In genomic region chr10:80914253-80914656, GRCm38 (mm10) we compare ENCODE assay signal across 10 mouse cellular contexts. TPM values are rescaled to one million over a fixed set of nuclear protein-coding genes. Genes with fewer than 3 reads are reported as not detected.
A peak's percentile ranks its signal among the peaks of the same experiment; 100 is the strongest.
DNase-seq lines count a peak whose midpoint lies in the region; ATAC-seq lines count a peak whose summit lies in the region.
"Had no signal": no experiment of that assay in that cellular context is flagged by ENCODE, and none has a peak within 500 bp of the region (broad histone marks: within the 10 kb centered on the region; RNA-seq: fewer than 3 reads in every experiment).

No protein-coding gene starts in this region.

- no peaks in the 10 kb centered on the region for H3K27me3 ChIP-seq in limb, embryonic 12.5 days
- H3K27me3 ChIP-seq in limb, embryonic 10.5 days (ENCODE audit: low read depth, poor library complexity, severe bottlenecking) = peaks cover 3% of the 10 kb centered on the region; the same call in 1 of the 2 replicates
- H3K27me3 ChIP-seq in intestine, embryonic 16.5 days (replicated peaks; ENCODE audit: control insufficient read depth, insufficient read depth, low read length) = no peaks in the 10 kb centered on the region
- peaks cover 3% of the 10 kb centered on the region; the same call in 1 of the 2 replicates for H3K27me3 ChIP-seq in hindbrain, embryonic 12.5 days

- no peak overlapping the region for H3K4me3 ChIP-seq in limb, embryonic 12.5 days (replicated peaks)
- H3K4me3 ChIP-seq in limb, embryonic 10.5 days = no peak overlapping the region
- no peak overlapping the region for H3K4me3 ChIP-seq in intestine, embryonic 16.5 days (ENCODE audit: low read length)
- no peak overlapping the region for H3K4me3 ChIP-seq in hindbrain, embryonic 12.5 days

- H3K4me1 ChIP-seq in limb, embryonic 12.5 days (replicated peaks) = peaks cover 25% of the 10 kb centered on the region
- H3K4me1 ChIP-seq in limb, embryonic 10.5 days = peaks cover 31% of the 10 kb centered on the region
- peaks cover 31% of the 10 kb centered on the region for H3K4me1 ChIP-seq in intestine, embryonic 16.5 days (ENCODE audit: control insufficient read depth, insufficient read depth, low read length)
- peaks cover 28% of the 10 kb centered on the region for H3K4me1 ChIP-seq in hindbrain, embryonic 12.5 days

- ATAC-seq in limb, embryonic 12.5 days (ENCODE audit: insufficient number of reproducible peaks, insufficient read depth, low FRiP score, low TSS enrichment, low read depth) = no peak
- peak; percentile 54 for ATAC-seq in intestine, embryonic 16.5 days
- ATAC-seq in hindbrain, embryonic 12.5 days (ENCODE audit: low FRiP score) = no peak

- H3K4me2 ChIP-seq in limb, embryonic 12.5 days = no peak overlapping the region
- H3K4me2 ChIP-seq in intestine, embryonic 16.5 days (ENCODE audit: low read depth, low read length) = no peak overlapping the region
- no peak overlapping the region for H3K4me2 ChIP-seq in hindbrain, embryonic 12.5 days (replicated peaks)

- H3K36me3 ChIP-seq in limb, embryonic 12.5 days = peaks cover 65% of the 10 kb centered on the region
- peaks cover 72% of the 10 kb centered on the region for H3K36me3 ChIP-seq in limb, embryonic 10.5 days
- peaks cover 9% of the 10 kb centered on the region; the same call in 1 of the 2 replicates for H3K36me3 ChIP-seq in intestine, embryonic 16.5 days (ENCODE audit: control insufficient read depth, insufficient read depth, low read length)
- peaks cover 49% of the 10 kb centered on the region for H3K36me3 ChIP-seq in hindbrain, embryonic 12.5 days
- H3K36me3 ChIP-seq: G1E had no signal

- H3K27ac ChIP-seq in limb, embryonic 12.5 days = 0 out of 2 replicates have a peak overlapping the region, but pooled peaks have one; percentile 14
- H3K27ac ChIP-seq in limb, embryonic 10.5 days = no peak overlapping the region
- H3K27ac ChIP-seq in intestine, embryonic 16.5 days (ENCODE audit: low read length) = peak overlapping the region; percentile 63
- H3K27ac ChIP-seq in hindbrain, embryonic 12.5 days = no peak overlapping the region

- 85% methylated on average over 5 of the region's 5 CpGs for WGBS in limb, embryonic 12.5 days
- WGBS in limb, embryonic 10.5 days = 94% methylated on average over 5 of the region's 5 CpGs
- 73% methylated on average over 5 of the region's 5 CpGs for WGBS in intestine, embryonic 16.5 days
- 92% methylated on average over 5 of the region's 5 CpGs for WGBS in hindbrain, embryonic 12.5 days

- no peak overlapping the region; the same call in 1 of the 2 replicates for H3K9ac ChIP-seq in limb, embryonic 12.5 days (replicated peaks)
- H3K9ac ChIP-seq in intestine, embryonic 16.5 days (ENCODE audit: low read depth, low read length) = no peak overlapping the region
- H3K9ac ChIP-seq in hindbrain, embryonic 12.5 days = no peak overlapping the region

- no peaks in the 10 kb centered on the region for H3K9me3 ChIP-seq in limb, embryonic 12.5 days
- H3K9me3 ChIP-seq in limb, embryonic 10.5 days (replicated peaks) = no peaks in the 10 kb centered on the region
- no peaks in the 10 kb centered on the region for H3K9me3 ChIP-seq in intestine, embryonic 16.5 days (ENCODE audit: control insufficient read depth, low read length)
- no peaks in the 10 kb centered on the region for H3K9me3 ChIP-seq in hindbrain, embryonic 12.5 days (replicated peaks)
- H3K9me3 ChIP-seq: G1E had no signal

- DNase-seq in limb, embryonic 10.5 days (ENCODE audit: low spot score) = no peak
- DNase-seq in cerebellum, adult 9-11 months = peak; percentile 94
- peak; percentile 49 to 53 for DNase-seq in thymus, postnatal 10 days (ENCODE audit: low spot score in 2 of 2)
- no peak for DNase-seq in frontal cortex, adult 2 months (ENCODE audit: extremely low spot score in 1 of 2, low spot score in 1 of 2)
- no peak for DNase-seq in layer of hippocampus, adult 8-10 months (ENCODE audit: low spot score in 2 of 2)
- DNase-seq: lung, postnatal 14 days had no signal

RNA-seq across cellular contexts. Expression of gene Lmnb2, which starts 3.8 kb away (rescaled TPM):
- 74.8 and 75.2 TPM in 2 replicates for polyA plus RNA-seq in limb, embryonic 12.5 days (2016; fragmentation: Nextera tagmentation; extraction: Ambion mirVana)
- 85.0 and 85.4 TPM in 2 replicates for polyA plus RNA-seq in limb, embryonic 10.5 days (2016; fragmentation: Nextera tagmentation; extraction: Ambion mirVana)
- 38.6 and 41.0 TPM in 2 replicates for polyA plus RNA-seq in intestine, embryonic 16.5 days (2015; fragmentation: Nextera tagmentation; extraction: Ambion mirVana)
- 24.3 and 25.9 TPM in 2 replicates for polyA plus RNA-seq in frontal cortex, adult 2 months (2012; rRNA removed)
- 10 to 100 TPM; 17.2 to 22.9 (median 19.9) TPM for total RNA-seq in layer of hippocampus, adult 8-10 months (2022)
- polyA plus RNA-seq in hindbrain, embryonic 12.5 days (2016; fragmentation: Nextera tagmentation; extraction: Ambion mirVana) = 56.8 and 57.9 TPM in 2 replicates

RNA-seq across cellular contexts. Expression of gene Timm13, which starts 13.5 kb away (rescaled TPM):
- polyA plus RNA-seq in limb, embryonic 12.5 days (2016; fragmentation: Nextera tagmentation; extraction: Ambion mirVana) = 318 and 327 TPM in 2 replicates
- 342 and 401 TPM in 2 replicates for polyA plus RNA-seq in limb, embryonic 10.5 days (2016; fragmentation: Nextera tagmentation; extraction: Ambion mirVana)
- polyA plus RNA-seq in intestine, embryonic 16.5 days (2015; fragmentation: Nextera tagmentation; extraction: Ambion mirVana) = 390 and 410 TPM in 2 replicates
- polyA plus RNA-seq in frontal cortex, adult 2 months (2012; rRNA removed) = 192 and 231 TPM in 2 replicates
- total RNA-seq in layer of hippocampus, adult 8-10 months (2022) = 100 to 1,000 TPM; 112 to 139 (median 124) TPM
- 271 and 305 TPM in 2 replicates for polyA plus RNA-seq in hindbrain, embryonic 12.5 days (2016; fragmentation: Nextera tagmentation; extraction: Ambion mirVana)

RNA-seq across cellular contexts. Expression of gene Gadd45b, which starts 15.6 kb away (rescaled TPM):
- 19.4 and 20.6 TPM in 2 replicates for polyA plus RNA-seq in limb, embryonic 12.5 days (2016; fragmentation: Nextera tagmentation; extraction: Ambion mirVana)
- 4.5 and 9.8 TPM in 2 replicates for polyA plus RNA-seq in limb, embryonic 10.5 days (2016; fragmentation: Nextera tagmentation; extraction: Ambion mirVana)
- 26.5 and 29.1 TPM in 2 replicates for polyA plus RNA-seq in intestine, embryonic 16.5 days (2015; fragmentation: Nextera tagmentation; extraction: Ambion mirVana)
- 20.7 and 26.0 TPM in 2 replicates for polyA plus RNA-seq in frontal cortex, adult 2 months (2012; rRNA removed)
- 10 to 100 TPM; 17.4 to 22.9 (median 20.2) TPM for total RNA-seq in layer of hippocampus, adult 8-10 months (2022)
- polyA plus RNA-seq in hindbrain, embryonic 12.5 days (2016; fragmentation: Nextera tagmentation; extraction: Ambion mirVana) = 11.8 and 15.8 TPM in 2 replicates

RNA-seq across cellular contexts. Expression of gene Tmprss9, which starts 42.6 kb away (rescaled TPM):
- 0.08 TPM in 1 of 2 replicates, not detected in the other for polyA plus RNA-seq in limb, embryonic 12.5 days (2016; fragmentation: Nextera tagmentation; extraction: Ambion mirVana)
- 0.04 TPM in 2 replicates for polyA plus RNA-seq in limb, embryonic 10.5 days (2016; fragmentation: Nextera tagmentation; extraction: Ambion mirVana)
- polyA plus RNA-seq in intestine, embryonic 16.5 days (2015; fragmentation: Nextera tagmentation; extraction: Ambion mirVana) = 0.06 TPM in 1 of 2 replicates, not detected in the other
- 0.16 and 0.17 TPM in 2 replicates for polyA plus RNA-seq in frontal cortex, adult 2 months (2012; rRNA removed)
- total RNA-seq in layer of hippocampus, adult 8-10 months (2022) = under 1 TPM; 0.35 to 0.66 (median 0.46) TPM
- 0.08 TPM in 2 replicates for polyA plus RNA-seq in hindbrain, embryonic 12.5 days (2016; fragmentation: Nextera tagmentation; extraction: Ambion mirVana)

RNA-seq across cellular contexts. Expression of gene Sppl2b, which starts 59.2 kb away (rescaled TPM):
- 43.7 and 50.3 TPM in 2 replicates for polyA plus RNA-seq in limb, embryonic 12.5 days (2016; fragmentation: Nextera tagmentation; extraction: Ambion mirVana)
- 44.9 and 48.5 TPM in 2 replicates for polyA plus RNA-seq in limb, embryonic 10.5 days (2016; fragmentation: Nextera tagmentation; extraction: Ambion mirVana)
- 36.2 and 36.6 TPM in 2 replicates for polyA plus RNA-seq in intestine, embryonic 16.5 days (2015; fragmentation: Nextera tagmentation; extraction: Ambion mirVana)
- polyA plus RNA-seq in frontal cortex, adult 2 months (2012; rRNA removed) = 72.2 and 75.1 TPM in 2 replicates
- total RNA-seq in layer of hippocampus, adult 8-10 months (2022) = 10 to 100 TPM; 53.9 to 68.2 (median 59.3) TPM
- 56.6 and 58.8 TPM in 2 replicates for polyA plus RNA-seq in hindbrain, embryonic 12.5 days (2016; fragmentation: Nextera tagmentation; extraction: Ambion mirVana)

Comparison
In these comparisons a context has a peak if more than half of its experiments do, and no peak if none do; other contexts are left out.
1. H3K27ac ChIP-seq: peak in limb, embryonic 12.5 days (single experiment) and intestine, embryonic 16.5 days (single experiment); none in limb, embryonic 10.5 days (single experiment) and hindbrain, embryonic 12.5 days (single experiment).
2. DNase-seq: peak in cerebellum, adult 9-11 months (single experiment) and thymus, postnatal 10 days (2 of 2); none in limb, embryonic 10.5 days (single experiment), frontal cortex, adult 2 months (0 of 2) and layer of hippocampus, adult 8-10 months (0 of 2).